Mouse (Mus musculus) spleen, adult 2 months (tissue): ENCODE measurements around the gene Nkain1. TPM values are rescaled to one million over a fixed set of nuclear protein-coding genes. Genes with fewer than 3 reads are reported as not detected.

Experiments used
- DNase-seq, 2 experiments: peaks; one replicate each; pipeline versions ENCODE4 v3.0.0 to v3.0.0-alpha.2; 2012 to 2021; ENCODE audit warnings: low spot score in 2 of 2, low read depth in 1 of 2
- H3K27ac ChIP-seq: fragments of 200-500 bp; 2 replicates; pipeline ENCODE4 v1.5.1; 2012; ENCODE audit warnings: low read length, inconsistent platforms; ENCODE audit not compliant: insufficient read depth
- H3K27me3 ChIP-seq: fragments of 200-500 bp; 2 replicates; pipeline ENCODE4 v1.6.1; 2012; ENCODE audit warnings: mild to moderate bottlenecking, moderate library complexity, low read length, inconsistent platforms; ENCODE audit not compliant: control insufficient read depth, insufficient read depth
- H3K36me3 ChIP-seq: fragments of 200-500 bp; 2 replicates; pipeline ENCODE4 v1.6.1; 2012; ENCODE audit warnings: mild to moderate bottlenecking, low read length, inconsistent platforms; ENCODE audit not compliant: control insufficient read depth, insufficient read depth
- H3K4me1 ChIP-seq: fragments of 200-500 bp; 2 replicates; pipeline ENCODE4 v1.6.1; 2011; ENCODE audit warnings: inconsistent platforms; ENCODE audit not compliant: control insufficient read depth, insufficient read depth, insufficient read length
- H3K4me3 ChIP-seq: fragments of 200-500 bp; 2 replicates; pipeline ENCODE4 v1.5.1; 2011; ENCODE audit warnings: mild to moderate bottlenecking, inconsistent platforms; ENCODE audit not compliant: insufficient read depth, insufficient read length; ENCODE audit errors: extremely low read depth
- CTCF ChIP-seq: fragments of 200-500 bp; IDR thresholded peaks from 2 replicates; pipeline ENCODE4 v1.5.1; 2011; ENCODE audit warnings: mild to moderate bottlenecking, inconsistent platforms; ENCODE audit not compliant: insufficient read depth, insufficient read length, insufficient replicate concordance; ENCODE audit errors: extremely low read depth
- POLR2A ChIP-seq: fragments of 200-500 bp; IDR thresholded peaks from 2 replicates; pipeline ENCODE4 v1.6.1; 2011; ENCODE audit warnings: low read depth, low read length, inconsistent platforms
- WGBS: fragments of 180-500 bp; shearing (Covaris S2); methylation state at CpG from one replicate; pipeline ENCODE4 v1.1.7; 2018; 5-methylcytosine and 5-hydroxymethylcytosine counted together
- polyA plus RNA-seq: library from polyadenylated mRNA; depleted of rRNA; stranded (reverse); fragments of >200 nt; gene quantifications from 2 replicates; pipeline ENCODE4 v1.2.3, GENCODE M21; 2012; rRNA removed

Gene Nkain1
- polyA plus RNA-seq, 1 experiment, result 0.77 TPM

DNA sequence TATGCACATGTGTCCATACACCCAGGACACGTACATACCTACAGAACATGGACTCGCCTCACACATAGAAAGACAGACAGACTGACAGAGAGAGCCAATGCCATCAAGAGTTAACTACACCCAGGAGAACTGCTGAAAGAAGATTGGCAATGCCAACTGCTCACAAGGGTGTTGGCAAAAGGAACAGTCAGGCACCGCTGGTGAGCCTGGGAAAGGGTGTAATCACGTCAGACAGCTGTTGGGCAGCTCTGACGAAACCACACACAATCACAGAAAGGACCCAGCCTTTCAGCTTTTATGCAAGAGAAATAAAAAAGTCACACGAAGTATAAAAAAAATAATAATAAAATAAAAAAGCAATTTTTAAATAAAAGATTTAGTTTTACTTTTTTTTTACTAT lies 57.5 kb downstream of the Nkain1 start:
- peaks cover 7% of the 10 kb centered on the region for H3K27me3 ChIP-seq
- H3K36me3 ChIP-seq, result no peaks in the 10 kb centered on the region
- no peak for TF ChIP-seq POLR2A
- no peak for TF ChIP-seq CTCF
- H3K4me1 ChIP-seq, result peaks cover 2% of the 10 kb centered on the region; the same call in 1 of the 2 replicates
- DNase-seq, result no peak
- no peak overlapping the region for H3K27ac ChIP-seq
- WGBS, result 71% methylated on average over 6 of the region's 6 CpGs
- H3K4me3 ChIP-seq, result no peak overlapping the region

Other genes starting within 250 kb of the Nkain1 start
- gene Zcchc17, start 214.2 kb downstream of the Nkain1 start, polyA plus RNA-seq, result 13.0 and 13.3 TPM in 2 replicates
- gene Snrnp40, start 214.0 kb downstream of the Nkain1 start, polyA plus RNA-seq, result 30.3 and 40.3 TPM in 2 replicates
- gene Pum1, start 89.1 kb upstream of the Nkain1 start, polyA plus RNA-seq, result 34.9 and 43.1 TPM in 2 replicates
- gene Sdc3, start 218.4 kb upstream of the Nkain1 start, polyA plus RNA-seq, result 110 and 140 TPM in 2 replicates